Mouse (Mus musculus) embryo, embryonic 9.5 days (tissue): ENCODE measurements around the gene Arhgap25.

Experiments
- DNase-seq: peaks from one replicate; pipeline ENCODE4 v3.0.0-alpha.2; 2017; ENCODE audit errors: extremely low spot score

The Arhgap25 gene

GRCm38 (mm10) chr6:87445222-87445621 is 87.8 kb downstream of the Arhgap25 start:
- DNase-seq = no peak

GRCm38 (mm10) chr6:87443253-87443652 is 89.8 kb downstream of the Arhgap25 start:
- DNase-seq = no peak

GRCm38 (mm10) chr6:87436745-87437144 is 96.3 kb downstream of the Arhgap25 start:
- no peak for DNase-seq

- DNase-seq = no peak
Observed at GRCm38 (mm10) chr6:87435791-87436190, 97.3 kb downstream of the Arhgap25 start.

GRCm38 (mm10) chr6:87428487-87429044 is 104.5 kb downstream of the Arhgap25 start, which contains the start of gene Bmp10:
Gene Bmp10, plus strand, starts transcription at chr6:87428994.
- no peak for DNase-seq

- DNase-seq = no peak
Observed at GRCm38 (mm10) chr6:87427616-87428015, 105.4 kb downstream of the Arhgap25 start.

- no peak for DNase-seq
Observed at GRCm38 (mm10) chr6:87426954-87427353, 106.1 kb downstream of the Arhgap25 start.

- no peak for DNase-seq
Observed at GRCm38 (mm10) chr6:87424037-87424816, 108.8 kb downstream of the Arhgap25 start.

- no peak for DNase-seq
Observed at GRCm38 (mm10) chr6:87422304-87422703, 110.8 kb downstream of the Arhgap25 start.

- DNase-seq = no peak
Observed at GRCm38 (mm10) chr6:87412011-87412410, 121.0 kb downstream of the Arhgap25 start.
